Mouse (Mus musculus) lung, adult 2 months (tissue): Measurements from ENCODE around the gene Rbfox3. TPM values are rescaled to one million over a fixed set of nuclear protein-coding genes. Genes with fewer than 3 reads are reported as not detected.
A peak's percentile ranks its signal among the peaks of the same experiment; 100 is the strongest.

Experiments used
- DNase-seq: peaks from one replicate; pipeline ENCODE4 v3.0.0; 2022
- H3K4me1 ChIP-seq: fragments of 200-500 bp; 2 replicates; pipeline ENCODE4 v1.6.1; 2011; ENCODE audit warnings: low read length; ENCODE audit not compliant: control insufficient read depth, insufficient read depth
- H3K4me3 ChIP-seq: fragments of 200-500 bp; replicated peaks from 2 replicates; pipeline ENCODE3; 2011; ENCODE audit warnings: low read depth, mild to moderate bottlenecking, control low read depth, low read length; ENCODE audit errors: extremely low read depth
- CTCF ChIP-seq: fragments of 200-500 bp; IDR thresholded peaks from 2 replicates; pipeline ENCODE4 v1.5.1; 2011; ENCODE audit warnings: mild to moderate bottlenecking, low read length, control low read depth; ENCODE audit not compliant: insufficient read depth
- POLR2A ChIP-seq: fragments of 200-500 bp; IDR thresholded peaks from 2 replicates; pipeline ENCODE4 v1.6.1; 2011; ENCODE audit warnings: low read depth, mild to moderate bottlenecking, control low read depth, low read length, borderline replicate concordance; ENCODE audit errors: extremely low read depth
- WGBS: fragments of 180-500 bp; shearing (Covaris S2); methylation state at CpG from one replicate; pipeline ENCODE4 v1.1.7; 2018; 5-methylcytosine and 5-hydroxymethylcytosine counted together
- polyA plus RNA-seq: library from polyadenylated mRNA; depleted of rRNA; stranded (reverse); fragments of >200 nt; gene quantifications from 2 replicates; pipeline ENCODE4 v1.2.3, GENCODE M21; 2012

Rbfox3 gene
- polyA plus RNA-seq, 1 experiment = 1.3 TPM

- 28% methylated on average over 12 of the region's 12 CpGs for WGBS
- no peaks in the 10 kb centered on the region for H3K4me1 ChIP-seq
- no peak overlapping the region for H3K4me3 ChIP-seq
- no peak for TF ChIP-seq POLR2A
- no peak for DNase-seq
Observed at GRCm38 (mm10) chr11:118470234-118470966, 441.0 kb downstream of the Rbfox3 start.

DNA sequence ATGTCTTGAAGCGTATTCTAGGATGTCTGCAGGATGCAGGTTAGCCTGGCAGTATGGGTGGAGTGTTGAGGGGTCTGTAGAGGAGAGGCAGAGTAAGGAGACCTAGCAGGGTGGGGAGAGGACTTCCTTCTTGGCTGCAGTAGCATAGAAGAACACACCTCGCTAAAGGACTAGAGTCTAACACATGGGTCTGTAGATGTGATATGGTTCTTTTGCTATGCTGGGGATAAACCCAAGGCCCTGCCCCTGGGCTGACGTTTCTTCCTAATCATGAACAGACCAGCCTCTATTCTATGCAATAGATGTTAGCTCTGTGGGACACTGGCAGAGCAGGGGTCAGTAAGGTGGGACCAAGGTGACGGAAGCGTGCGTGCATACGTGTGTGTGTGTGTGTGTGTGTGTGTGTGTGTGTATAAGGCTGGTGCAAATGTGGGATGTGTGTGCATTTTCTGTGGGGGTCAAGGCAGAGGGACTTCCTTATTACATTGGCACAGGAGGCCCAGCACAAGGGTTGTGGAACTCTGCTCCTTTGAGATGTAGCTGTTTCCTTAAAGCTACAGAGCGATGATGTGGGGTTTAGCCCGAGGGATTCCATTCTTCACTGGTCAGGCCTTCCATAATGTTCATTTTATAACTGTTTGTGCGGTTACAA, 441.8 kb downstream of the Rbfox3 start:
- Histone ChIP-seq H3K4me3 (no peak overlapping the region), H3K4me1 (no peaks in the 10 kb centered on the region)
- DNase-seq = no peak
- WGBS = 72% methylated on average over 10 of the region's 10 CpGs
- TF ChIP-seq POLR2A = no peak
- no peak for TF ChIP-seq CTCF

DNA sequence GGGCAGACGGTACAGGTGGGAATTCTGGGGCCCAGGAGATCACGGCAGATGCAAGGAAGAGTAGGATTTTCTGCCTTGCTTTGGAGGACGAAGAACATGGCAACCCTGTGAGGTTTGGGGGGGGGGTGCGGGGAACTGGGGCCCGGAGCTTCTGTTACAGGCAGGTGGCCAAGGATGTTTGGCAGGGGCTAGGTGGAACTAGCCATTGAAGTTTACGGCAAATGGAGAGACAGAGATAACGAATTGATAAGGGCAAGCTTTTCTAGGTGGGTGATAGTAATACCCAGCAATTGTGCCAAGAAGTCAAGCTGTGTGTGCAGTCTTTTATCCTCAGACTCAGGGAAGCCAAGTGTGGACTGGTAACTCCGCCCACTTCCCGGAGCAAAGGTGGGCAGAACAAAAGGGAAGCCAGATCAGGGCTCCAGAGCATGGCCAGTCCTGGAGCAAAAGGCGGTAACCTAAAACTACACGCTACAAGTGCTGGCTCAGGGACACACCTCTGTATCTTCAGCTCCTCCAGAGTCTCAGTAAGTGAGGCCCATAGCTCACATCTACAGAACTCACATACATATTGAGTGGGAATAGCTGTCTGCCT, 443.9 kb downstream of the Rbfox3 start:
- Histone ChIP-seq H3K4me3 (no peak overlapping the region), H3K4me1 (no peaks in the 10 kb centered on the region)
- DNase-seq = no peak
- no peak for TF ChIP-seq CTCF
- TF ChIP-seq POLR2A = no peak
- 50% methylated on average over 11 of the region's 11 CpGs for WGBS

GRCm38 (mm10) chr11:118460280-118460679, 451.1 kb downstream of the Rbfox3 start:
- TF ChIP-seq CTCF = peak; percentile 61
- TF ChIP-seq POLR2A = no peak
- no peak for DNase-seq
- 67% methylated on average over 6 of the region's 6 CpGs for WGBS
- H3K4me3 ChIP-seq = no peak overlapping the region
- no peaks in the 10 kb centered on the region; the same call in none of the 2 replicates for H3K4me1 ChIP-seq

DNA sequence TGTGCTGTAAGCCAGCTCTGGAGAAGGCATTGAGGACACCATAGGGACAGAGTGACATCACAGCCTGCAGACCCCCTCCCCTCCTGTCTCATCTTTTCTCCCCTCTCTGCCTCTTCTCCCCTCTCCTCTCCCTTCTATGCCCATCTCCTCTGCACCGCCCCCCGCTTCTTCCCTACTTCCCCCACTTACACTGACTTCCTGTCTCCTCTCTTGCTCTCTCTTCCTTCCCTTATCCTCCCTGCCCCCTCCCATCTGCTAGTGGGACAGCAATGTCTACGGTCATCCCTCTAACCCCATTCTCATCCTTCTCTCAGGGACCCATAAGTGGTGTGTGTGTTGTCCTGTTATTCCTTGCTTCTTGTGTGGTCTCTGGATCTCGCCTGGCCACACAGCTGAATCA, 451.9 kb downstream of the Rbfox3 start:
- no peak for DNase-seq
- H3K4me3 ChIP-seq = no peak overlapping the region
- 59% methylated on average over 4 of the region's 4 CpGs for WGBS
- H3K4me1 ChIP-seq = no peaks in the 10 kb centered on the region; the same call in none of the 2 replicates
- TF ChIP-seq CTCF (no peak), POLR2A (no peak)

DNA sequence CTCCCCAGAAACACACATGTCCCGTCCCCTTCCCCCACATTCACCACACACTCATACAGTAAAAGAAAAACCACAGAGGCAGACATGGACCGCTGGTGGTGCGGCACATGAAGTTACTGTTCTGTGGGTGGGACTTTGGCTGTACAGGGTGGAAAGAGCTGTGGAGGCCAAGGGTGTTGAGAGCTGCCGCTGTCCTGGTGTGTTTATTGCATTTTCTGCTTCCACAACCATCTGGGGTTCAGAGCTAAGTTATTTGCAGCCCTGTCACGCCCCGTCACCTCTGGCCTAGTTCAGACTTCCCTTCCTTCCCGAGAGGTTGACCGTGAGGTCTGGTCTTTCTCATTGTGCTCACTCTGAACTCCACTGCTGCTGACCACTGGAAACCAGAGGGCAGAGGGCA, 452.3 kb downstream of the Rbfox3 start:
- no peak for TF ChIP-seq CTCF
- TF ChIP-seq POLR2A = no peak
- Histone ChIP-seq H3K4me3 (no peak overlapping the region), H3K4me1 (no peaks in the 10 kb centered on the region; the same call in none of the 2 replicates)
- DNase-seq = no peak
- WGBS = 36% methylated on average over 8 of the region's 8 CpGs

DNA sequence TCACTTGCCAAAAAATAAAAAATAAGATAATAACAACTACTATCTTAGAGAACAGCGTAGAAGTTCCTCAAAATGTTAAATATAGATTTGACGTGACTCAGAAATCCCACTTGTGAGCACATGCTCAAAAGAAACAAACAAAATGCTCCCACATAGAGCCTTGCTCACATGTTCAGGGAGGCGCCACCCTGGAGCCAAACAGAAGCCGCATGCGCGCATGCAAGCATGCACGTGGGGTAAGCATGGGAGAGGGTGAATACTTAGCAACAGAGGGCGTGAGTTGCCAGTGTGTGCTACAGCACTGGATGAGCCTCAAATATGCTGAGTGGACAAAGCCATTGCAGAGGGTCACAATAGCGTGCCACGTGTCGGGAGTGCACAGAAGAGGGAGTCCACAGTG, 454.5 kb downstream of the Rbfox3 start:
- TF ChIP-seq CTCF (no peak), POLR2A (no peak)
- Histone ChIP-seq H3K4me1 (no peaks in the 10 kb centered on the region; the same call in none of the 2 replicates), H3K4me3 (no peak overlapping the region)
- no peak for DNase-seq
- 71% methylated on average over 11 of the region's 11 CpGs for WGBS

DNA sequence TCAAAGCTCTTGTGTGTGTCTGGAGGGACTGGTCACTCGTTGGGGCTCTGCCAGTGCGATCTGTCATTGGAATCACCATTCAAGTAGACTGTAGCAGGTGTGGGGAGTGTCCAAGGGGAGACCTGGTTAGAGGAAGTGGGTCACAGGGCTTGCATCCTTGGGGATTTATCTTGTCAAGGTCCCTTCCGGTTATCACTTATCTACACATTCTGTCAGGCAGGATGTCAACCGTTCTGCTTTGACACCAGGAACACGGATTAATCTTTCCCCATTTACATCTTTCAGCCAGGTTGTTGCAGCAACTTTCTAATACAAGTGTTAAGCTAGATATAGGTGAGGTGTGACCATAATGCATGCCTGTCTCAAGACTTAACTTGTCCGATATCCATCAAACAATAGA, 455.6 kb downstream of the Rbfox3 start:
- 63% methylated on average over 6 of the region's 6 CpGs for WGBS
- TF ChIP-seq POLR2A (no peak), CTCF (no peak)
- Histone ChIP-seq H3K4me3 (no peak overlapping the region), H3K4me1 (no peaks in the 10 kb centered on the region; the same call in none of the 2 replicates)
- DNase-seq = no peak

DNA sequence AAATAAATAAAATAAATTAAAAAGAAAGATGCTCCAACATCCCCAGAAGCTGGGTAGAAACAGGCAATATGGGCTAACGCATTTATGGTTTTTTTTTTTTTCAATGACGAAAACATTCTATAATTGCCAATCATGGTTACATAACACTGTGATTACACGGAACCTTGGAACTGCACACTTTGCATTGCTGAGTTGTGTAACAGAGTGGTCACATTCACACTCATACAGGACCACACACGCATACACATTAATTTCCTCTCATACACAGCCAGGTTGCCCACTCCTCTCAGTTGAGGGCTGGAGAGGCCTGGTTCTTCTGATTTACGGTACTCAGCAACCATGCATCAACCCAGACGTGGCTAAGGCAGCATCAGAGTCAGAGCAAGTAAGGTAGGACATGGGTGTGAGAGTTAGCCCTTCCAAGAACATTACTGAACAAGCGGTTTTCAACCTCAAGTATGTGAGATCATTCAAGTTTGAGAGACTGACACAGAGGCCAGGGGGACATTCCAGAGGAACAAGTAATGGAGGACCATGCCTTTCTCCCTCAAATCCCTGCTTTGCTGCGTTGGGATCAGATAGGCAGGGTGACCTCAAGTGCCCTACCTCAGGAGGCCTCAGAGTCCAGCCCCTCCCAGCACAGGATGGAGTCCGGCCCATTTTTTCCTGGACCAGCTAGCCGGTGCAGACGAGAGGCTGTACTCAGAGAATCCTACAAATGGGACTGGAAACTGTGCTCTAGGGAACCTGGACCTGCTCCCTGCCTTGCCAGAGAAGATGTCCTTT, 457.3 kb downstream of the Rbfox3 start:
- WGBS = 61% methylated on average over 11 of the region's 11 CpGs
- no peaks in the 10 kb centered on the region; the same call in none of the 2 replicates for H3K4me1 ChIP-seq
- no peak overlapping the region for H3K4me3 ChIP-seq
- TF ChIP-seq POLR2A (no peak), CTCF (no peak)
- DNase-seq = no peak
